Mouse (Mus musculus): ENCODE measurements at regions not wholly inside any gene's neighbourhood (a gene's known extent, or its start where the extent isn't known, plus 50 kb on each side); places are given as distances from the start of the nearest gene placed in this dataset.

- H3K4me1 ChIP-seq: no peaks in the 10 kb centered on the region
- no peak overlapping the region for H3K9ac ChIP-seq
- no peak overlapping the region for H3K4me3 ChIP-seq
- no peaks in the 10 kb centered on the region for H3K9me3 ChIP-seq
- no peak overlapping the region for H3K4me2 ChIP-seq
- 79% methylated on average over 1 of the region's 1 CpGs for WGBS
- no peaks in the 10 kb centered on the region for H3K27me3 ChIP-seq (replicated peaks)
- ATAC-seq (replicated peaks): no peak
- no peak overlapping the region for H3K27ac ChIP-seq
- no peaks in the 10 kb centered on the region for H3K36me3 ChIP-seq (replicated peaks)
Observed at GRCm38 (mm10) chr9:11559384-11559783, 654.8 kb upstream of the Cntn5 start.

- H3K9me3 ChIP-seq: no peaks in the 10 kb centered on the region
- WGBS: 82% methylated on average over 11 of the region's 11 CpGs
- H3K4me3 ChIP-seq: no peak overlapping the region
- H3K9ac ChIP-seq: no peak overlapping the region
- no peak for ATAC-seq (replicated peaks)
- H3K27ac ChIP-seq: no peak overlapping the region
- H3K27me3 ChIP-seq (replicated peaks): no peaks in the 10 kb centered on the region
- no peaks in the 10 kb centered on the region for H3K36me3 ChIP-seq (replicated peaks)
- no peaks in the 10 kb centered on the region for H3K4me1 ChIP-seq
- H3K4me2 ChIP-seq: no peak overlapping the region
Observed at GRCm38 (mm10) chr9:11513806-11514496, 609.4 kb upstream of the Cntn5 start.

All from midbrain, embryonic 15.5 days (tissue).